Mouse (Mus musculus) B cell, adult 2 months (primary cell): ENCODE measurements around the gene Gm436.

Source experiments
- DNase-seq, 2 experiments: peaks; one replicate each; pipeline ENCODE4 v3.0.0; 2022

Gm436 gene

DNA sequence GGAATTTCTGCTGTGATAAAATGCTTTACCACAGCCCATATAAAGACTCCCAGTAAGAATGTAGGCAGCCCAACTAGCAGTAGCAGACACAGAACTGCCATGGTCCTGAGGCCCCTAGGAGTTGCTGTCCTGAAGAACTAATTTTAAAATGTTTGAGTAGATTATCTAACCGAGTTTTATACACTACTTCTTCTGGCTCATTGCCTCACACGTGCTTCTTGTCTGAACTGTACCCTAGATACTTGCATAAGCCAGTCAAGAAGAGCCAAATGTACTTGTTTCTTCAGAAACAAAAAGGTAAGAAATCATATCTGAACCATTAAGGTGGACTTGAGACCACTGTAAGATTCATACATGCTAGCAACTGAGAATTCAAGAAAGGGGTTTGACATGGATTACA lies at the start of gene Gm436:
Gene Gm436 (minus strand): TSS at position 101 of the 400 bp plus-strand sequence.
- no peak for DNase-seq

DNA sequence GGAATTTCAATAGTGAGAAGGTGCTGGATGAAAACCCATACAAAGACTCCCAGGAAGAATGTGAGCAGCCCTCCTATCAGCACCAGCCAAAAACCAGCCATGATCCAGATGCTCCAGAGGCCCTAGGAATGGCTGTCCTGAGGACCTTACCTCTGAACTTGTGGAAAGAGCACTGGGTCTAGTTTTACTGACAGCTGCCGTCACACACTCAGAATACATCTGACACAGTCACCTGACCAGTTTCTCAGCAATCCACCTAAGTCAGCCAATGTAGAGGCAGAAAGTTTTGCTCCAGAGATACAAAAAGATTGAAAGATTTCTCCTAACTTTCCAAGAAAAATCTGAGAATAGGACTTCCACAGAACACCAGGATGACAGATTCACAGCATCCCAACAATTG lies 35.1 kb upstream of the Gm436 start, which contains the start of gene Gm13178:
Gene Gm13178 (minus strand): TSS at position 101 of the 400 bp plus-strand sequence.
- no peak for DNase-seq

DNA sequence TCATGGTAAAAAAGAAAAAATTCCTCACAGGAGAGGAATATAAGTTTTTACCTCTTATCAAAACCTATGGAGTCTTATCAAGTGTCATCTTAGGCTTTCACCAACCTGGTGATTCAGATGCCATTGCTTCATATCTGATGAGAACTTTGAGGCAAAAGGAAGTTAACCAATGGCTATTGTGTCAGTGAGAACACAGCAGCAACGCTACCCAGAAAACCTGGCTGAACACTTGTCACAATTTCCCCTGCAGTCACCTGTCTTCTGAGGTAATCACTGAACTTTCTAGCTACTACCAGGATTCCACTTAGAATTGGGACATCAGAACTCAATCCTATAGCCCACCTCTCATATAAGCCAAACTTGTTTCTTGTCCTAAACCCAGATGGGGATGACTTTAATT lies 33.5 kb upstream of the Gm436 start:
- DNase-seq: no peak

DNA sequence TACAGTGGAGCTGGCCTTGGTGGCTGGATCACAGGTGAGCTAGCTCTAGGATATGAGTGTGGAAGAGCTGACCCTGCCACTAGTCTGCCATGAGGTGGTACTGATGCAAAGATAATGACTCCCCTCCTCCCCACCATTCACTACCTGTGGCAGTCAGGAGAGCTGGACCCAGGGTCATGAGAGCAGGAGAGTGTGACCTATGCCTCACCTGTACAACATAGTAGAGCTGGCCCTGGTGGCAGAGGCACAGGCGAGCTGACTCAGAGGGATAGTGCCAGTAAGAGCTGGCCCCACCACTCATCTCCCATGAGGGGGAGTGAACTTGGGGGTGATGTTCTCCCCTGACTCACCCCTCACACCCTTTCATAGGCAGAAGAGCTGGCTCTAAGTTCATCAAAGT lies 32.1 kb upstream of the Gm436 start:
- DNase-seq: no peak

DNA sequence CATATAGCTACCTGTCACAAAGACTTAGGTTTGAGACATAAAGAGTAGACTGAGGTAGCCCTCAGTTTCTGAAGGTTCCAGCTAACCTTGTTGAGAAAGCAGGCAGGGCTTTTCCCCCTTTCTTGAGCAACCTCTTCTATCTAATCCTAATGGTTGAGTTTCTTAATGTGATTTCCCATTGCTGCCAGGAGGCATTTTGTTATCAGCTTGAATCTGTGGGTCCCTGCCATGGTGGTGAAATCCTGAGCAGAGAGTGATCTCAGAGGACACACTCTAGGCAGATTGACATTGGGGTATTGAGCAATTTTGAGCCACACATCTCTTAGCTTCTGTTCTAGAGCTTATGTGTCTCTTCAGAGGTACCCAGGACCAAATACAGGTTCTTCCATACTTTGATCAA lies 47.9 kb downstream of the Gm436 start:
- DNase-seq: no peak
